Mouse (Mus musculus) forebrain, embryonic 12.5 days (tissue): ENCODE data around the gene Iqcj. TPM values are rescaled to one million over a fixed set of nuclear protein-coding genes. Genes with fewer than 3 reads are reported as not detected.

ENCODE experiments used
- ATAC-seq: fragments of 200-750 bp; cut with Nextera tagmentation; 2 replicates; pipeline ENCODE4 v1.8.0; 2017; ENCODE audit warnings: moderate TSS enrichment; ENCODE audit not compliant: low FRiP score
- H3K27ac ChIP-seq: fragments of 300-500 bp; sonication (generic); 2 replicates; pipeline ENCODE4 v1.5.1; 2016; ENCODE audit warnings: mild to moderate bottlenecking
- H3K27me3 ChIP-seq: fragments of 300-500 bp; sonication (generic); 2 replicates; pipeline ENCODE4 v1.6.1; 2016; ENCODE audit warnings: mild to moderate bottlenecking
- H3K36me3 ChIP-seq: fragments of 300-500 bp; sonication (generic); replicated peaks from 2 replicates; pipeline ENCODE4 v1.6.1; 2016; ENCODE audit warnings: mild to moderate bottlenecking
- H3K4me1 ChIP-seq: fragments of 300-500 bp; sonication (generic); 2 replicates; pipeline ENCODE4 v1.6.1; 2016
- H3K4me2 ChIP-seq: fragments of 300-500 bp; sonication (generic); 2 replicates; pipeline ENCODE4 v1.6.1; 2016; ENCODE audit warnings: mild to moderate bottlenecking, moderate library complexity
- H3K4me3 ChIP-seq: fragments of 300-500 bp; sonication (generic); replicated peaks from 2 replicates; pipeline ENCODE4 v1.5.1; 2016; ENCODE audit warnings: mild to moderate bottlenecking
- H3K9ac ChIP-seq: fragments of 300-500 bp; sonication (generic); 2 replicates; pipeline ENCODE4 v1.6.1; 2016; ENCODE audit warnings: mild to moderate bottlenecking
- H3K9me3 ChIP-seq: fragments of 300-500 bp; sonication (generic); 2 replicates; pipeline ENCODE4 v1.6.1; 2016
- WGBS: fragments of 180-500 bp; shearing (Covaris S2); methylation state at CpG from one replicate; pipeline ENCODE4 v1.1.7; 2016; 5-methylcytosine and 5-hydroxymethylcytosine counted together
- polyA plus RNA-seq: library from polyadenylated mRNA; unstranded; fragments of >200 nt; fragmentation: Nextera tagmentation; extraction: Ambion mirVana; gene quantifications from 2 replicates; pipeline ENCODE4 v1.2.1, GENCODE M21; 2016

Gene Iqcj
- polyA plus RNA-seq, 1 experiment from 2014 or later, result 0.63 TPM

DNA sequence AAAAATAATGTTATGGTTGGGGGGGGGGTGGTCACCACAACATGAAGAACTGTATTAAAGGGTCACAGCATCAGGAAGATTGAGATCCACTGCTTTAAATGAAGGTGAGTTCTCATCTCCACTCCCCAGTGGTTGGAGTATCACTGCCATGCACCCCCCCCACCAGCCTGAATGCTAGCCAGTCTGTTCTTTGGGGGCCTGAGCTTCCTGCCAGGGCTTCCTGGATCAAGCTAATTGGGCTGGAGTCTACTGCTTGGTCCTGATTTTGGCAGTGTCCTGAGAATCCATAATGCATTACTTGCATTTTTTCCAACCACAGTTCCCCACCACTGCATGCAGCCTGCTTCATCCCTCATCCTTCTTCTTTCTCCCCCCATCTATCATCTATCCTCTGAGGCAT lies 68.7 kb downstream of the Iqcj start:
- ATAC-seq, result no peak
- peaks cover 20% of the 10 kb centered on the region for H3K4me1 ChIP-seq
- no peak overlapping the region for H3K27ac ChIP-seq
- H3K9me3 ChIP-seq, result no peaks in the 10 kb centered on the region
- no peak overlapping the region for H3K4me3 ChIP-seq
- no peak overlapping the region for H3K4me2 ChIP-seq
- H3K9ac ChIP-seq, result no peak overlapping the region
- no peaks in the 10 kb centered on the region for H3K36me3 ChIP-seq
- peaks cover 20% of the 10 kb centered on the region; the same call in 1 of the 2 replicates for H3K27me3 ChIP-seq

DNA sequence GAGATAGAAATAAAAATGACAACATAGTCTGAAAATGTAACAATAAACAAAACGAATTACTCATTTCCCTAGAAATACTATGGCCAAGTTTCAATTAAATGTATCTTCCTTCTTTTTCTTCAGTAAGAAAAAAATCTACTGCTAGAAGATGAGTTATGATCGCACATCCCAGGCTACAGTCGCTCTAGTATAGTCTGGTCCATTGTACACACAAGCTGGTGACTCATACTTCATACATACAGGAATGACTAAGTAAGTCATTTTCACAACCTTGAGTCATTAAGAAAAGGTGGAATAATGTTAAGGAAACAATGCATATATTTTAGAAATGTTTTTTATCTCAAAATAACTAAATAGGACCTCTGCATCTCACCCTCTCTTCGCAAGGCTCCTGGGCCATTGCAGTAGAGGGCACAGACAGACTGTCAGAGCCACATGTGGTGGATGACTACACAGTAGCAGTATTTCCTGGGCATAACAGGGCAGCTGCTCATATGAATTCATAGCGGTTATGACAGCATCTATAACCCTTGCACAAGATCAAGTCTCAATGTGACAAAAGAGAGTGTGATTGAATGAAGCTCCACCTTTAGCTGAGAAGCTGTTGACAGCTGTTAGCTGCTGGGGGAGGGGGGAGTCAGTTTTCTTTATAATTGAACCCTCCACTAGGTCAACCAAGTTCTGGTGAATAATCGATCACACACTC lies 70.1 kb downstream of the Iqcj start:
- Histone ChIP-seq H3K4me1 (peaks cover 20% of the 10 kb centered on the region), H3K4me2 (no peak overlapping the region), H3K9me3 (no peaks in the 10 kb centered on the region), H3K9ac (no peak overlapping the region), H3K4me3 (no peak overlapping the region), H3K27me3 (peaks cover 20% of the 10 kb centered on the region; the same call in 1 of the 2 replicates), H3K27ac (no peak overlapping the region), H3K36me3 (no peaks in the 10 kb centered on the region)
- no peak for ATAC-seq
- 94% methylated on average over 6 of the region's 6 CpGs for WGBS

DNA sequence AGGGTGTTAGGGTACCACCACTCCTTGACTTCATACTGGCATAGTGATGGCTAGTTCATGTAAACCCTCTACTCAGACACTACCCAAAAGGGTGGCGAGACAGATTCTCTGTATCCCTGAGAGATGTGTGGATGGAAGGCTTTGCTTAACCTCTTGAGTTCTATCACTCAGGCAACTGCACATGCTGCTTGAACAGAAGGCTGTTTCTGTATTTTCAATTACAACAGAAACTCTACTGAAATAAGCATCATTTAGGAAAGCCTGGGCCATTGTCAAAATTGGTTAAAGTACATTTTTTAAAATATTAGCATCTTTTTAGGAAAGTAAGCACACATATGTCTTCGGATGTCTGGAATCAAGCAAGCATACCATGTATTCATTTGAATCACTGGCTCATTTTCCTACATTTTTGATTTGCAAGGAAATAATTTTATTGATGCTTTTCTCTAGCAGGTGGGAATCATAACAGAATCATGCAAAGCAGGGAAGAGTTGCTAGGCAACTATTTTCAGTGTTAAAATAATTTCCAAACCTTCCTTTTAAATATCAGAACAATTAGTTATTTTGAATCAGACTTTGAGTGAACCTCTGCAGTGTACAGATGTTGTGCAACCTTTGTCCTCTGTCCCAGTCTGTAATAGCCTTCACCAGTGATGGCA lies 82.4 kb downstream of the Iqcj start:
- Histone ChIP-seq H3K36me3 (no peaks in the 10 kb centered on the region), H3K4me3 (no peak overlapping the region), H3K27me3 (no peaks in the 10 kb centered on the region), H3K9ac (no peak overlapping the region), H3K4me1 (peaks cover 5% of the 10 kb centered on the region), H3K4me2 (no peak overlapping the region), H3K27ac (no peak overlapping the region), H3K9me3 (0 out of 2 replicates have a peak, but pooled peaks cover 8% of the 10 kb centered on the region)
- 83% methylated on average over 2 of the region's 2 CpGs for WGBS
- ATAC-seq, result no peak

DNA sequence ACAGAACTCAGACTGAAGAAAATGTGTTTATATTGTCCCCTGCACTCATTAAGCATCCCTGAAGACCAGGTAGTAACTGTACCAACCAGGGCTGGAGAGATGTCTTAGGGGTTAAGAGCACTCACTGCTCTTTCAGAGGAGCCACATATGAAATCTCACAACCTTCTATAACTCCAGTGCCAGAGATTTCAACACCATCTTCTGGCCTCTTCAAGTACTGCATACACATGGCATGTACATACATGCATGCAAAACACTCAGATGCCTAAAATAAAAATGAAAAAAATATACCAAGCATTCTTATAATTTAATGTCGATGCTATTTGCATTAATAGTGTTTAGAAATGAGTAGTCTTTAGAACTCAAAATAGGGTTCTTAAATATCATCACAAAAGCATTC lies 88.0 kb downstream of the Iqcj start:
- Histone ChIP-seq H3K4me3 (no peak overlapping the region), H3K9me3 (no peaks in the 10 kb centered on the region), H3K4me2 (no peak overlapping the region), H3K27me3 (no peaks in the 10 kb centered on the region), H3K9ac (no peak overlapping the region), H3K4me1 (peaks cover 6% of the 10 kb centered on the region; the same call in 1 of the 2 replicates), H3K27ac (no peak overlapping the region), H3K36me3 (no peaks in the 10 kb centered on the region)
- ATAC-seq, result no peak
- 82% methylated on average over 1 of the region's 1 CpGs for WGBS

DNA sequence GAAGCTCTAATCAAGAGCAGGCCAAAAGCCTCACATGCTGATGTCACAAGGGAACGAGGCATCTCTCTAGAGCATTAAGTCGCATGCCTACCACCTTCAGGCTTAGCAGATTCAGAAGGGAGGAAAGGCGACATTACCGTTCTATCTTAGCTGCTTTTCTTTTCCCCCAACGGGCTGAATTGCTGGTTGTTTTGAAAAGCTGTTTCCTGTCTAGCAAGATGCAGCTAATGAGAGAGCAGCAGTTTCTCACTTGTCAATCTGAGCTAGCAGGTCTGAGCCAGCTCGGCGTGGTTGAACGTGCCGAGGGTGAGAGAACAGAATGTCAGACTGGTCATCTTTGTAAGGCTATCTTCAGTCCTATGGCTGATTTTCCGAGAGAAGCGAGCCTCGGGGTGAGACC lies 91.3 kb downstream of the Iqcj start:
- no peak overlapping the region for H3K9ac ChIP-seq
- H3K27ac ChIP-seq, result 0 out of 2 replicates have a peak overlapping the region, but pooled peaks have one; percentile 25
- no peak overlapping the region for H3K4me2 ChIP-seq

DNA sequence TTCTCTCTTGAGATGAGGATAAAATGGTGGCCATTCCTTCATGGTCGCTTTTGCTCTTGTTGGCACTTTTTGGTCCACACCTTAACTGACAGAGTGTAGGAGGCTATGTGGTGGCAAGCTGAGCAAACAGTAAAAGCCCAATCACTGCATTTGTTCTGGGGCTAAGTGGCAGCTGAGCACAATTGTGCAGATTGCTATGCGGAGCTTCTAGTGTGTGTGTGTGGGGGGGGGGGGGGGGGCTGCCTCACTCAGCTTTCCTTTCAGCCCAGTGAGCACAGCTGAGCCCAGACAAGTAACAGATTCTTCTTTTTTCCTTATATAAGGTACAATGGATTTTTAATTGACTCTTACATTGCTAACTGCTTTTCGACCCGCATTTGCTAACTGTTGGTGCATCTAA lies 110.4 kb downstream of the Iqcj start:
- Histone ChIP-seq H3K27me3 (no peaks in the 10 kb centered on the region), H3K27ac (no peak overlapping the region), H3K4me3 (no peak overlapping the region), H3K9ac (no peak overlapping the region), H3K4me1 (no peaks in the 10 kb centered on the region), H3K4me2 (no peak overlapping the region), H3K36me3 (no peaks in the 10 kb centered on the region), H3K9me3 (no peaks in the 10 kb centered on the region)
- ATAC-seq, result 0 out of 2 replicates have a peak, but pooled peaks have one; percentile 49
- WGBS, result 56% methylated on average over 4 of the region's 4 CpGs

More for the DNA sequence above, 91.3 kb downstream of the Iqcj start:
- Histone ChIP-seq H3K36me3 (no peaks in the 10 kb centered on the region), H3K27me3 (no peaks in the 10 kb centered on the region), H3K4me1 (peaks cover 5% of the 10 kb centered on the region; the same call in 1 of the 2 replicates), H3K4me3 (no peak overlapping the region), H3K9me3 (no peaks in the 10 kb centered on the region)
- 49% methylated on average over 12 of the region's 12 CpGs for whole genome bisulfite sequencing
- ATAC-seq, result peak; percentile 53; the same call in 1 of the 2 replicates

DNA sequence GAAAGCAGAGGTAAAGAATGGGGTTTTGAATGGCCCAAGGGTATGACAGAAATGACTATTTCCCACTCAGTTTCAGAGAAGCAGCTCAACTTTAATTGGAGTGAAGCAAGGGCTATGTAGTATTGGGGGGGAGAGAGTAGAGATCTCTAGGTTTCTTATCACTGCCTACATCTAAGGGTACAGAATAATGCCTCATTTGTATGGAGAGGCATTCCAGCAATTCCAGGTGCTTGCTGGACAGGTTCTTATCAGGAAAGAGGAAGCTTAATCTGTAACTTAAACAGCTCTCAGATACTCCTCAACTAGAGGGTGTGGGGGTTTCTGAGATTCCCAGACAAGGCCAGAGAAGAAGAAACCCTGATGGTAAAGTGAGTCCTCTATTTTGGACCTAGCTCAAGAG lies 120.3 kb downstream of the Iqcj start:
- H3K4me3 ChIP-seq, result no peak overlapping the region
- no peak overlapping the region for H3K9ac ChIP-seq
- H3K36me3 ChIP-seq, result no peaks in the 10 kb centered on the region
- no peaks in the 10 kb centered on the region for H3K9me3 ChIP-seq
- 0 out of 2 replicates have a peak, but pooled peaks cover 5% of the 10 kb centered on the region for H3K4me1 ChIP-seq
- no peak overlapping the region for H3K4me2 ChIP-seq
- no peaks in the 10 kb centered on the region for H3K27me3 ChIP-seq
- H3K27ac ChIP-seq, result no peak overlapping the region
- ATAC-seq, result no peak

DNA sequence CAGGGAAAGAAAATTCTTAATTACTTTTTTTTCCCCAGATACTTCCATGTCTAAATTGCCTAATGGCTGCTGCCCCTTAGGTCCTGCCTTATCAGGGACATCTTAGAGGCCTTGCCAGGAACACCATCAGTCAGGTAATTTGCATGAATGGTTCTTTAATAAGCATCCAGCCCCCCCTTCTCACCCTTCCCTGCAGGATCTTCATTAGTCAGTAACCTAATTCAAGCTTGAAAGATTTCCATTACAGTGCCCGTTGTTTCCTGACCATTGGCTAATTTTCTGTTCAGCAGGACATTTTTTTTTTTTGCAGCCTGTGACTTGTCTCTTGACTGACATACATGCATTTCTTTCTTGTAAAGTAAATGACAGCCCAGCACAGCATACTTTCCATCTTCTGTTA lies 123.8 kb downstream of the Iqcj start:
- Histone ChIP-seq H3K9me3 (no peaks in the 10 kb centered on the region), H3K36me3 (no peaks in the 10 kb centered on the region), H3K9ac (no peak overlapping the region), H3K4me2 (no peak overlapping the region), H3K27me3 (no peaks in the 10 kb centered on the region), H3K4me1 (peaks cover 11% of the 10 kb centered on the region; the same call in 1 of the 2 replicates), H3K4me3 (no peak overlapping the region), H3K27ac (no peak overlapping the region)
- ATAC-seq, result peak; percentile 60; the same call in 1 of the 2 replicates
- WGBS, result 20% methylated on average over 1 of the region's 1 CpGs

DNA sequence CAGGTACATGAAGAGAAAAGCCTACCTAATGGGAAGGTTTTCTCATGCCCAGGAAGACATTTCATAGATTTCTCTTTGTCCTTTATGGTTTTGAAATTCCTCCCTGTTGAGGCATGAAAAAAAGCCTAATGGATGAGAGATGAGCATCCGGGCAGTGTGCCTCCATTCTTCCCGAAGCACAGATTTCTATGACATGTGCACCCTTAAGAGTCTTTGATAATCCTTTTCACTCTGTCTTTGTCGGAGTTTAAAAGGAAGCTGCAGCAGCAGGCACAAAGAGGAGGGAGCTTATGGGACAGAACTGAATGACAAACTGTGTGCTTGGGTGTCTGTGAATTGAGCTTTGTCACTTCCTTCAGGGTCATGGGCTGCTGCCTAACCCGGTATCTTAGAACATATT lies 127.4 kb downstream of the Iqcj start:
- H3K9ac ChIP-seq, result no peak overlapping the region
- no peaks in the 10 kb centered on the region for H3K27me3 ChIP-seq
- 19% methylated on average over 4 of the region's 4 CpGs for WGBS
- H3K4me2 ChIP-seq, result no peak overlapping the region
- H3K27ac ChIP-seq, result no peak overlapping the region
- no peaks in the 10 kb centered on the region for H3K36me3 ChIP-seq
- no peak for ATAC-seq
- no peak overlapping the region for H3K4me3 ChIP-seq
- peaks cover 11% of the 10 kb centered on the region; the same call in 1 of the 2 replicates for H3K4me1 ChIP-seq
- H3K9me3 ChIP-seq, result no peaks in the 10 kb centered on the region

DNA sequence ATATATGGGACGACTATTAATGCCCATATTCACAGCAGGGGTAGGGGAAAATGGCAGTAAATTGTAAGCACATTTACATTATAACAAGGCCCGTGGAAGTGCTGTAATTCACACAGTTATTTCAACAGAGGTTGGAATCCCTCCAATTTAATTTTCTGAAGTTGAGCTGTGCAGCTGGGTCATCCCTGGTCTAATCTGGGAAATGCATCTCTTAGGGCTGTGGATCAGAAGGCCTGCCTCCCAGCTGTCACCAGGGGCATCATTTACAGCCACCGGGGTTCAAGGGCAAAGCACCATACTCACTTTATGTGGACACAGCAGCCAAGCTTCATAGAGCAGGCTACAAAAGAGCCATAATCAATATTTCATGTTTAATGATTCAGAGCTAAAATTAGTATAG lies 144.1 kb downstream of the Iqcj start:
- Histone ChIP-seq H3K27ac (no peak overlapping the region), H3K27me3 (no peaks in the 10 kb centered on the region), H3K4me3 (no peak overlapping the region), H3K4me2 (no peak overlapping the region), H3K9ac (no peak overlapping the region), H3K4me1 (no peaks in the 10 kb centered on the region), H3K36me3 (no peaks in the 10 kb centered on the region), H3K9me3 (no peaks in the 10 kb centered on the region)
- ATAC-seq, result peak; percentile 64
- 56% methylated on average over 3 of the region's 3 CpGs for WGBS

DNA sequence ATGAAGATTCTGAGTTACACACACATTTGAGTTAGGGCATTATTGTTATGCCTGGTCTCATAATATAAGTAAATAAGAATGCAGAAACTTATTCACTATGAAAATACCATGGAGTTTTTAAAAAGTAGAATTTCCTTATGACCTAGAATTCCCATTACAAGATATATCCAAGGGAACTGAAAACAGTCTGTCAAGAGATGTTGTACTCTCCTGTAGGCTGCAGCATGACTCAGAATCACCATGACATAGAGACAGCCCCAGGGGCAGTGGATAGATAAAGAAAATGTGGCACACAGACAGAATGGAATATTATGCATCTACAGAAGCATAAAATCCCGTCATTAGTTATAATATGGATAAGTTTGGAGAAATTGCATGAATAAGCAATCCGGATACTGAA lies 150.9 kb downstream of the Iqcj start:
- Histone ChIP-seq H3K9ac (no peak overlapping the region), H3K9me3 (no peaks in the 10 kb centered on the region), H3K36me3 (no peaks in the 10 kb centered on the region), H3K27me3 (0 out of 2 replicates have a peak, but pooled peaks cover 5% of the 10 kb centered on the region), H3K4me1 (no peaks in the 10 kb centered on the region), H3K4me2 (no peak overlapping the region), H3K4me3 (no peak overlapping the region), H3K27ac (no peak overlapping the region)
- 89% methylated on average over 2 of the region's 2 CpGs for WGBS
- no peak for ATAC-seq

DNA sequence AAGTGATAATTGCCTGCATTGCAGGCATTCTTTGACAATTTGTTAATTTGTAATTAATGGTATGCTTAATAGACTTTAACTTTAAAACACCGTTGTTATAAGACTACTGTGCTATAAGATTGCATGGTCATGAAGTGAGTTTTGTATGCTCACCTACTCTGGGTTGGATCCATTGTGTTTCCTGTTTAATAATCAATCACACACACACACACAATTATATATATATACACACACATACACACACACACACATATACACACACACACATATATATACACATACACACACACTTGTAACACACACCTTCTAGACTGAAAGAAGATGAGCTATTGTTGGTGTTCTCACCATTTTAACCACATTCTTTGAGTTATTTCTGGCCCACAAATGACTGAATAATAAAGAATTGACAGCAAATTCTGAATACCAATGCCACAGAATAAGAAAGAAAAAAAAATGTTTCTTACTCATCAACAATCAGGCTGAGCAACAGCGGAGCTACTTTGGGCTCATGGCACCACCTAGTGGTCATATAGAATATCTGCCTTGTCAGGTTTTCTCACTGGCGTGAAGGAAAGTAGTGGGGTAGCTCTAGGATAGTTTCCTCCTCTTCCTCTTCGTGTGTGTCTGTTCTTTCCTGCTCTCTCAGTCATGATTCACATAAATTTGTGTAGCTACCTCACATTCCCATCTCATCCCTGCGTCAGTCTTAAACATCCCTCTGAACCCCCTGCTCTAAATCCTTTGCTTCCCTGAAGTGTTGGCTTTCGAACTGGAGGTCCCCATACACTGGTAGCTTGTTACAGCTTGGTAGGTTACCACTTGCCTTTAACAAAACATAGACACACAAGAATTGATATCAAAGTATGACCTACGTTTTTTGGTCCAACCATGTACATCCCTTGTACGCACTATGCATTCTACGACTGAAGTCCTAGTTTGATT lies 153.7 kb downstream of the Iqcj start:
- H3K4me2 ChIP-seq, result no peak overlapping the region
- peaks cover 5% of the 10 kb centered on the region; the same call in 1 of the 2 replicates for H3K27me3 ChIP-seq
- H3K9ac ChIP-seq, result no peak overlapping the region
- no peaks in the 10 kb centered on the region for H3K4me1 ChIP-seq
- no peak overlapping the region for H3K27ac ChIP-seq
- peak; percentile 81 for ATAC-seq
- H3K9me3 ChIP-seq, result no peaks in the 10 kb centered on the region
- 50% methylated on average over 9 of the region's 9 CpGs for WGBS
- H3K36me3 ChIP-seq, result no peaks in the 10 kb centered on the region
- H3K4me3 ChIP-seq, result no peak overlapping the region
